Comparison of ENCODE assay signal across 29 mouse cellular contexts in the genomic region with DNA sequence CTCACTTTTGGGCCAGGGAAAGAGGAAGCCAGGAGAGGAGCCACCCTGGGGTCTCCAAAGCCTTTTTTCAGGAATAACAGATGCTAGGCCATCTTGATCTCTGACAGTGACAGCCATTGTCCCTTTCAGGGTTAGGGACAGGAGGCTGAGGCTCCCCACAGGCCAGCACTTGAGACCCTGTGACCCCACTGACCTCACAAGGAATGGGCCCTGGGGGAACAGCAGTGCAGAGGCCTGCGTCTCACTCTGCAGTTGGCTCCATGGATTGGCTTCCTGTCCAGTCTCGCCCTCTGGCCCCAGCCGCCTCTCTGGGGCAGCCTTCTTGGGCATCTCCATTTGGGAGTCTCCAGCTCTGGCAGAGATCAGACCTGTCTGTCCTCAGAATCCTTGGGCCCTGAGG. TPM values are rescaled to one million over a fixed set of nuclear protein-coding genes. Genes with fewer than 3 reads are reported as not detected.
DNase-seq lines count a peak whose midpoint lies in the region; ATAC-seq lines count a peak whose summit lies in the region.
"Had no signal": no experiment of that assay in that cellular context is flagged by ENCODE, and none has a peak within 500 bp of the region (broad histone marks: within the 10 kb centered on the region; RNA-seq: fewer than 3 reads in every experiment).

No protein-coding gene starts in this region.

- H3K4me1 ChIP-seq in hindbrain, embryonic 10.5 days (replicated peaks) = peaks cover 67% of the 10 kb centered on the region
- H3K4me1 ChIP-seq in hindbrain, embryonic 11.5 days (replicated peaks; ENCODE audit: control insufficient read depth, insufficient read depth, low read length) = 0 out of 2 replicates have a peak, but pooled peaks cover 2% of the 10 kb centered on the region
- H3K4me1 ChIP-seq in embryonic facial prominence, embryonic 10.5 days = peaks cover 68% of the 10 kb centered on the region

- peak overlapping the region; percentile 72 for H3K27ac ChIP-seq in hindbrain, embryonic 10.5 days
- H3K27ac ChIP-seq in hindbrain, embryonic 11.5 days (ENCODE audit: low read depth, low read length) = no peak overlapping the region
- peak overlapping the region; percentile 59; the same call in 1 of the 2 replicates for H3K27ac ChIP-seq in embryonic facial prominence, embryonic 10.5 days (replicated peaks)
- H3K27ac ChIP-seq: embryonic facial prominence, embryonic 12.5 days; embryonic facial prominence, embryonic 15.5 days; forebrain, embryonic 12.5 days; heart, adult 2 months; heart, embryonic 15.5 days; hindbrain, embryonic 12.5 days; hindbrain, embryonic 15.5 days had no signal

- no peaks in the 10 kb centered on the region for H3K36me3 ChIP-seq in hindbrain, embryonic 10.5 days
- no peaks in the 10 kb centered on the region for H3K36me3 ChIP-seq in hindbrain, embryonic 11.5 days (ENCODE audit: control insufficient read depth, insufficient read depth, low read length)
- H3K36me3 ChIP-seq in embryonic facial prominence, embryonic 10.5 days (replicated peaks) = no peaks in the 10 kb centered on the region
- H3K36me3 ChIP-seq: embryonic facial prominence, embryonic 12.5 days; embryonic facial prominence, embryonic 15.5 days; forebrain, embryonic 12.5 days; heart, embryonic 12.5 days; heart, embryonic 15.5 days; hindbrain, embryonic 12.5 days; hindbrain, embryonic 15.5 days had no signal

- H3K9ac ChIP-seq in hindbrain, embryonic 11.5 days (ENCODE audit: low read depth, low read length) = no peak overlapping the region
- H3K9ac ChIP-seq: embryonic facial prominence, embryonic 12.5 days; embryonic facial prominence, embryonic 15.5 days; forebrain, embryonic 12.5 days; heart, embryonic 12.5 days; heart, embryonic 15.5 days; hindbrain, embryonic 12.5 days; hindbrain, embryonic 15.5 days had no signal

- H3K27me3 ChIP-seq in hindbrain, embryonic 10.5 days (ENCODE audit: insufficient read depth, poor library complexity, severe bottlenecking) = no peaks in the 10 kb centered on the region
- H3K27me3 ChIP-seq in hindbrain, embryonic 11.5 days (ENCODE audit: control insufficient read depth, insufficient read depth, low read length) = no peaks in the 10 kb centered on the region
- H3K27me3 ChIP-seq in embryonic facial prominence, embryonic 10.5 days (replicated peaks; ENCODE audit: low read depth, poor library complexity, severe bottlenecking) = no peaks in the 10 kb centered on the region
- H3K27me3 ChIP-seq: embryonic facial prominence, embryonic 12.5 days; embryonic facial prominence, embryonic 15.5 days; forebrain, embryonic 12.5 days; heart, embryonic 12.5 days; heart, embryonic 15.5 days; hindbrain, embryonic 12.5 days; hindbrain, embryonic 15.5 days had no signal

- H3K9me3 ChIP-seq in hindbrain, embryonic 10.5 days = no peaks in the 10 kb centered on the region
- no peaks in the 10 kb centered on the region for H3K9me3 ChIP-seq in hindbrain, embryonic 11.5 days (ENCODE audit: control insufficient read depth, low read length)
- H3K9me3 ChIP-seq in embryonic facial prominence, embryonic 10.5 days = no peaks in the 10 kb centered on the region
- H3K9me3 ChIP-seq: embryonic facial prominence, embryonic 12.5 days; embryonic facial prominence, embryonic 15.5 days; forebrain, embryonic 12.5 days; heart, embryonic 12.5 days; heart, embryonic 15.5 days; hindbrain, embryonic 12.5 days; hindbrain, embryonic 15.5 days had no signal

- peak; percentile 53 for DNase-seq in embryo, embryonic 9.5 days (ENCODE audit: extremely low spot score)
- DNase-seq in embryo, embryonic 10.5 days (ENCODE audit: low spot score) = no peak
- peak; percentile 38 for DNase-seq in hindbrain, embryonic 10.5 days (ENCODE audit: low spot score)
- no peak for DNase-seq in hindbrain, embryonic 11.5 days (ENCODE audit: low spot score)
- DNase-seq in embryonic facial prominence, embryonic 10.5 days (ENCODE audit: low spot score) = no peak
- no peak for DNase-seq in adrenal gland, postnatal 25 days
- DNase-seq: adrenal gland, adult 2 months; cerebellum, adult 11-12 months; cerebellum, adult 8-10 months; cerebellum, postnatal 10 days; cerebellum, postnatal 36 days; gastrocnemius, postnatal 10 days; gastrocnemius, postnatal 36 days; heart, adult 2 months; heart, postnatal 10 days; heart, postnatal 36 days; kidney, adult 2 months had no signal

- H3K4me2 ChIP-seq in hindbrain, embryonic 11.5 days (replicated peaks; ENCODE audit: low read depth, low read length) = no peak overlapping the region
- H3K4me2 ChIP-seq: embryonic facial prominence, embryonic 12.5 days; embryonic facial prominence, embryonic 15.5 days; forebrain, embryonic 12.5 days; heart, embryonic 12.5 days; heart, embryonic 15.5 days; hindbrain, embryonic 12.5 days; hindbrain, embryonic 15.5 days had no signal

- no peak for ATAC-seq in hindbrain, embryonic 11.5 days (ENCODE audit: low FRiP score)
- ATAC-seq: CD4-positive, CD25-positive, alpha-beta regulatory T cell, adult 4 months; forebrain, embryonic 16.5 days; intestine, postnatal 0 days had no signal

- H3K4me3 ChIP-seq in hindbrain, embryonic 10.5 days = no peak overlapping the region
- no peak overlapping the region for H3K4me3 ChIP-seq in hindbrain, embryonic 11.5 days (ENCODE audit: low read depth, low read length)
- no peak overlapping the region for H3K4me3 ChIP-seq in embryonic facial prominence, embryonic 10.5 days
- H3K4me3 ChIP-seq: embryonic facial prominence, embryonic 12.5 days; embryonic facial prominence, embryonic 15.5 days; forebrain, embryonic 12.5 days; heart, adult 2 months; heart, embryonic 12.5 days; heart, embryonic 15.5 days; hindbrain, embryonic 12.5 days; hindbrain, embryonic 15.5 days had no signal

- 37% methylated on average over 3 of the region's 3 CpGs for WGBS in hindbrain, embryonic 10.5 days
- 43% methylated on average over 3 of the region's 3 CpGs for WGBS in hindbrain, embryonic 11.5 days
- WGBS in embryonic facial prominence, embryonic 10.5 days = 29% methylated on average over 3 of the region's 3 CpGs

RNA-seq across cellular contexts. Expression of a gene that starts 2.3 kb away (rescaled TPM):
- polyA plus RNA-seq in hindbrain, embryonic 10.5 days (2016; fragmentation: Nextera tagmentation; extraction: Ambion mirVana) = 0.57 and 0.71 TPM in 2 replicates
- 0.49 and 0.69 TPM in 2 replicates for polyA plus RNA-seq in hindbrain, embryonic 11.5 days (2014; fragmentation: Nextera tagmentation; extraction: Ambion mirVana)
- polyA plus RNA-seq in embryonic facial prominence, embryonic 10.5 days (2016; fragmentation: Nextera tagmentation; extraction: Ambion mirVana) = 0.47 and 0.95 TPM in 2 replicates
- total RNA-seq in adrenal gland, postnatal 25 days (2021) = 2.1 and 2.8 TPM in 2 replicates
- total RNA-seq: granulocyte monocyte progenitor cell, adult 5-6 weeks; MEL had no signal

Comparison
In these comparisons a context has a peak if more than half of its experiments do, and no peak if none do; other contexts are left out.
1. DNase-seq: peak in embryo, embryonic 9.5 days (single experiment) and hindbrain, embryonic 10.5 days (single experiment); none in embryo, embryonic 10.5 days (single experiment), hindbrain, embryonic 11.5 days (single experiment), embryonic facial prominence, embryonic 10.5 days (single experiment) and adrenal gland, postnatal 25 days (single experiment).